Mouse (Mus musculus) liver, adult 2 months (tissue): ENCODE measurements around the gene Smarcd2.

Experiments
- CTCF ChIP-seq: fragments of 200-500 bp; IDR thresholded peaks from 2 replicates; pipeline ENCODE4 v1.5.1; 2011; ENCODE audit warnings: low read depth, low read length, control low read depth
- POLR2A ChIP-seq: fragments of 200-500 bp; IDR thresholded peaks from 2 replicates; pipeline ENCODE4 v1.6.1; 2011; ENCODE audit warnings: low read length, control low read depth; ENCODE audit not compliant: insufficient read depth; ENCODE audit errors: extremely low read depth

DNA sequence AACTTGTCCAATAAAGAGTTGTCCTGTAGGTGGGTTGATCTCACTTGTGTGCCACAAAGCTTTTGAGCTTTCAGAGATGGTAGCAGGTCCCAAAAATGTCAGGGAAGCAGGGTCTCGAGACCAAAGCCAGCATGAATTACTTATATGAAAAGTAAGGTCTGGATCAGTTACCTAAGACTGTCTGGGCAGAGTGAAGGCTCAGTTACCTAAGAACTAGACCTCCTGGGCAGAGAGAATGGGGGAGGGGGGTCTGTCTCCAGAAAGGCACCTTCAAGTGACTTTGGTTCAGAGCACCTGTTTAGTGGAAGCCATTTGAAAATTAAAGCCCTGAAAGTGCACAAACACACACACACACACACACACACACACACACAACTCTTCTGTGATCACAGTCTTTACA lies 1.6 kb upstream of the Smarcd2 start:
- no peak for TF ChIP-seq POLR2A
- no peak for TF ChIP-seq CTCF
